Mouse (Mus musculus) brain, embryonic 14.5 days (tissue): ENCODE measurements around the gene Pou6f1.

Experiments used
- CTCF ChIP-seq: fragments of 200-500 bp; IDR thresholded peaks from 2 replicates; pipeline ENCODE4 v1.5.1; 2012; ENCODE audit warnings: inconsistent platforms, mild to moderate bottlenecking, moderate library complexity, borderline replicate concordance; ENCODE audit not compliant: insufficient read depth, insufficient read length; ENCODE audit errors: extremely low read depth
- POLR2A ChIP-seq: fragments of 200-500 bp; IDR thresholded peaks from 2 replicates; pipeline ENCODE4 v1.6.1; 2012; ENCODE audit warnings: mild to moderate bottlenecking, inconsistent platforms, borderline replicate concordance; ENCODE audit not compliant: poor library complexity, insufficient read depth, insufficient read length, severe bottlenecking; ENCODE audit errors: extremely low read depth

DNA sequence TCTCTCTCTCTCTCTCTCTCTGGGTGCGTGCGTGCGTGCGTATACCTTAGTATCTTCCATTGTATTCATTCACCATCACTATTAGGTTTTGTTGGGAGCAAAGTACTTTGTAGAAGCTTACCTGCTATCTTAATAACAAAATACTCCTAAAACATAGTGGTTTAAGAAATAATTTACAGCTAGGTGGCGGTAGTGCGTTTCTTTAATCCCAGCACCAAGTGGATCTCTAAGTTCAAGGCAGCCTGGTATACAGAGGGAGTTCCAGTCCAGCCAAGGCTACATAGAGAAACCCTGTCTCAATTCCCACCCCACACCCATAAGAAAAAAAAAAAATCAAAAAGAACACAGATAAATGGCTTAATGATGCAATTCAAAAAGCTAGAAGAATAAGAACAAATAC, 61.9 kb downstream of the Pou6f1 start:
- TF ChIP-seq CTCF, result peak; percentile 22; the same call in 1 of the 2 replicates
- no peak for TF ChIP-seq POLR2A
